Mouse (Mus musculus) macrophage (primary cell): ENCODE results near the gene Gcnt2. TPM values are rescaled to one million over a fixed set of nuclear protein-coding genes. Genes with fewer than 3 reads are reported as not detected.

ENCODE experiments used
- H3K27ac ChIP-seq: fragments of 350-480 bp; formaldehyde crosslinking; 2 replicates; pipeline ENCODE4 v1.9.0; 2021
- H3K36me3 ChIP-seq: fragments of 350-480 bp; formaldehyde crosslinking; 2 replicates; pipeline ENCODE4 v1.9.0; 2021; ENCODE audit errors: inconsistent target
- H3K4me3 ChIP-seq: fragments of 350-480 bp; formaldehyde crosslinking; 2 replicates; pipeline ENCODE4 v1.9.0; 2021; ENCODE audit errors: inconsistent target
- H3K79me2 ChIP-seq: fragments of 350-480 bp; formaldehyde crosslinking; 2 replicates; pipeline ENCODE4 v1.9.0; 2021; ENCODE audit errors: inconsistent target
- WGBS: methylation state at CpG from one replicate; pipeline ENCODE4 v1.1.7; 2026; ENCODE audit warnings: inconsistent platforms; ENCODE audit not compliant: missing documents; 5-methylcytosine and 5-hydroxymethylcytosine counted together
- polyA plus RNA-seq: library from polyadenylated mRNA; stranded (reverse); fragments of 250-400 nt; gene quantifications from 3 replicates; pipeline ENCODE4 v1.2.4, GENCODE M21; 2018; ENCODE audit warnings: inconsistent platforms

Gcnt2 gene
- polyA plus RNA-seq, 1 experiment from 2014 or later, result 0.46 TPM

GRCm38 (mm10) chr13:40904080-40904479 is 44.5 kb downstream of the Gcnt2 start:
- WGBS, result 92% methylated on average over 7 of the region's 7 CpGs
- Histone ChIP-seq H3K79me2 (no peaks in the 10 kb centered on the region), H3K36me3 (no peaks in the 10 kb centered on the region), H3K4me3 (no peak overlapping the region), H3K27ac (no peak overlapping the region)

GRCm38 (mm10) chr13:40906528-40906927 is 47.0 kb downstream of the Gcnt2 start:
- H3K4me3 ChIP-seq, result no peak overlapping the region
- no peaks in the 10 kb centered on the region for H3K79me2 ChIP-seq
- H3K27ac ChIP-seq, result no peak overlapping the region
- WGBS, result 85% methylated on average over 7 of the region's 7 CpGs
- H3K36me3 ChIP-seq, result no peaks in the 10 kb centered on the region

GRCm38 (mm10) chr13:40907274-40907673 is 47.7 kb downstream of the Gcnt2 start:
- Histone ChIP-seq H3K27ac (no peak overlapping the region), H3K79me2 (no peaks in the 10 kb centered on the region), H3K36me3 (no peaks in the 10 kb centered on the region), H3K4me3 (no peak overlapping the region)
- 64% methylated on average over 7 of the region's 7 CpGs for WGBS

GRCm38 (mm10) chr13:40908044-40908443 is 48.5 kb downstream of the Gcnt2 start:
- Histone ChIP-seq H3K27ac (no peak overlapping the region), H3K4me3 (no peak overlapping the region), H3K36me3 (no peaks in the 10 kb centered on the region), H3K79me2 (no peaks in the 10 kb centered on the region)
- WGBS, result 63% methylated on average over 6 of the region's 6 CpGs

GRCm38 (mm10) chr13:40909060-40909459 is 49.5 kb downstream of the Gcnt2 start:
- H3K4me3 ChIP-seq, result no peak overlapping the region
- no peak overlapping the region for H3K27ac ChIP-seq
- H3K36me3 ChIP-seq, result no peaks in the 10 kb centered on the region
- 44% methylated on average over 6 of the region's 8 CpGs for WGBS
- H3K79me2 ChIP-seq, result no peaks in the 10 kb centered on the region

GRCm38 (mm10) chr13:40910047-40910446 is 50.5 kb downstream of the Gcnt2 start:
- Histone ChIP-seq H3K4me3 (no peak overlapping the region), H3K36me3 (no peaks in the 10 kb centered on the region), H3K27ac (no peak overlapping the region), H3K79me2 (no peaks in the 10 kb centered on the region)
- WGBS, result 93% methylated on average over 6 of the region's 6 CpGs

GRCm38 (mm10) chr13:40911951-40912350 is 52.4 kb downstream of the Gcnt2 start:
- Histone ChIP-seq H3K27ac (no peak overlapping the region), H3K79me2 (no peaks in the 10 kb centered on the region), H3K4me3 (no peak overlapping the region), H3K36me3 (no peaks in the 10 kb centered on the region)
- 95% methylated on average over 6 of the region's 6 CpGs for WGBS

GRCm38 (mm10) chr13:40913395-40914018 is 54.0 kb downstream of the Gcnt2 start:
- no peak overlapping the region for H3K27ac ChIP-seq
- no peaks in the 10 kb centered on the region for H3K79me2 ChIP-seq
- no peaks in the 10 kb centered on the region for H3K36me3 ChIP-seq
- WGBS, result 69% methylated on average over 14 of the region's 14 CpGs
- H3K4me3 ChIP-seq, result no peak overlapping the region

- Histone ChIP-seq H3K4me3 (no peak overlapping the region), H3K27ac (no peak overlapping the region), H3K79me2 (no peaks in the 10 kb centered on the region), H3K36me3 (no peaks in the 10 kb centered on the region)
- WGBS, result 29% methylated on average over 4 of the region's 4 CpGs
Observed at GRCm38 (mm10) chr13:40914053-40914585, 54.6 kb downstream of the Gcnt2 start.

GRCm38 (mm10) chr13:40916321-40917160 is 57.0 kb downstream of the Gcnt2 start:
- no peaks in the 10 kb centered on the region for H3K79me2 ChIP-seq
- WGBS, result 29% methylated on average over 21 of the region's 21 CpGs
- H3K36me3 ChIP-seq, result no peaks in the 10 kb centered on the region
- no peak overlapping the region for H3K27ac ChIP-seq
- H3K4me3 ChIP-seq, result peak overlapping the region; percentile 33; the same call in 1 of the 2 replicates

- H3K27ac ChIP-seq, result no peak overlapping the region
- H3K4me3 ChIP-seq, result peak overlapping the region; percentile 33
- WGBS, result 1% methylated on average over 37 of the region's 38 CpGs
Observed at GRCm38 (mm10) chr13:40917161-40918091, 57.9 kb downstream of the Gcnt2 start.

GRCm38 (mm10) chr13:40921326-40922059 is 61.9 kb downstream of the Gcnt2 start:
- Histone ChIP-seq H3K36me3 (no peaks in the 10 kb centered on the region), H3K27ac (peak overlapping the region; percentile 27), H3K4me3 (no peak overlapping the region), H3K79me2 (no peaks in the 10 kb centered on the region)
- WGBS, result 0% methylated on average over 7 of the region's 8 CpGs

More at GRCm38 (mm10) chr13:40917161-40918091, 57.9 kb downstream of the Gcnt2 start:
- no peaks in the 10 kb centered on the region for H3K79me2 ChIP-seq
- H3K36me3 ChIP-seq, result no peaks in the 10 kb centered on the region

- 9% methylated on average over 10 of the region's 11 CpGs for WGBS
- Histone ChIP-seq H3K79me2 (no peaks in the 10 kb centered on the region), H3K4me3 (no peak overlapping the region), H3K27ac (peak overlapping the region; percentile 29; the same call in 1 of the 2 replicates), H3K36me3 (no peaks in the 10 kb centered on the region)
Observed at GRCm38 (mm10) chr13:40922311-40922877, 62.8 kb downstream of the Gcnt2 start.
